Mouse (Mus musculus) neutrophil, adult 5-6 weeks (primary cell): Measurements from ENCODE around the gene Tmem168. TPM values are rescaled to one million over a fixed set of nuclear protein-coding genes. Genes with fewer than 3 reads are reported as not detected.

Experiments used
- ATAC-seq: fragments of 151-379, 151-347 bp; 2 replicates; pipeline ENCODE4 v1.8.0; 2017; ENCODE audit warnings: mild to moderate bottlenecking, moderate TSS enrichment; ENCODE audit not compliant: insufficient number of reproducible peaks, poor library complexity, low FRiP score, severe bottlenecking; ENCODE audit errors: extremely low read depth
- total RNA-seq: library from RNA; stranded (forward); fragments of 200-1000 nt; gene quantifications from 2 replicates; pipeline ENCODE4 v1.2.3, GENCODE M21; 2017

The Tmem168 gene
- 55.0 and 57.0 TPM in 2 replicates for total RNA-seq

DNA sequence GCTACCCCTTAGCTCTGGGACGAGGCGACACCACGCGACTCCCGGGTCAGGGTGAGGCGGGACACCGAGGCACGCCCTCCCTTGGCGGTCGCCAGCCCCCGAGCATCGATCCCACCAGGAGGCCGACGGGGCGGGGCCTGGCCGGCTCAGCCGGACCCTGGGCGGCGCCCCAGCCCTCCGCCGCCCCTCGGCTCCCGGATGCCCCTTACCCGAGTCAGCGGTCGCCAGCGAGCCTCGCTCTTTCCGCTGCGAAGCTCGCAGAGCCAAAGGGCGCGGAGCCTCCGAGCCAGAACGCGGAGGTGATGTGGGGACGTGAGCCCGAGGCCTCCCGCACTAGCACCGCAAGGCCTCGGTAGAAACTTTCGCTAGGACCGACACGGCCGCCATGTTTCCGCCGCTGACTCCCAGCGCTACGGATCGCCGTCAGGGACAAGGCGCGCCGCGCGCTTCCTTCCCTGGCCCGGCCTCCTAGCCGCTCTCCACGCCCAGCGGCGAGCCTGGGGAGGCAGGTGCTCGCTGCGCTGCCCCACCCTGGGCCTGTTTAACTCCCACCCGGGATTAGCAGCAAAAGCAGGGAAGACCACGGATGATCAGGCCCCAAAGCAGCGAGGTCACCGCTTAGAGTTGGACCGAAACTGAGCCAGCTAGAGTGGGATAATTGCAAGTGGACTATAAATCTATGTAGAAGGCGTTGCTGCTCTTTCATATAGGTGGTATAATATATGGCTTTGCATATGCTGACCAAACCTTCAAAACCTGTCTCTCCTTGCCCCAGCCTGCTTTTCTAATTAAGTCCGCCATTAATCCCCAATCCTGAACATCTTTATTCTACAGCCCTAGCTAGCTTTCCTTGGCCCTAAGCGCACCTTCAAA is at the start of gene Tmem168:
Gene Tmem168, minus strand, starts transcription at position 480 of the 873 bp plus-strand sequence.
- ATAC-seq, result peak; percentile 91

DNA sequence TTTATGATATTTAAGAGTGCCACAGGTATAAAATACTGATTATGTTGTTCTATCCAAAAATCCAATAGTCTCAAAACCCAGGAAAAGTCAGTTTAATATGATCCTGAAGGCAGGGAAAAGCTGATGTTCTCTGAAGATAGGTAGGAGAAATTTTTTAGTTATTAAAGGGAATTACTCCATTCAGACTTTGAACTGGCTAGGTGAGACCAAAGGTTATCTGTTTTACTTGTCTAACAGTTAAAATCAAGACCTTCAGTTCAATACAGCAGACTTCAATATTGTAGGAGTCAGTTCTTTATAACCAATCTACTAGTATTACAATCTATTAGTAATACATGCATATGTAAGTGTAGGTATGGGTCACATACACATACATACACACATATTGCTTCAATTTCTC is 46.2 kb upstream of the Tmem168 start:
- no peak for ATAC-seq

DNA sequence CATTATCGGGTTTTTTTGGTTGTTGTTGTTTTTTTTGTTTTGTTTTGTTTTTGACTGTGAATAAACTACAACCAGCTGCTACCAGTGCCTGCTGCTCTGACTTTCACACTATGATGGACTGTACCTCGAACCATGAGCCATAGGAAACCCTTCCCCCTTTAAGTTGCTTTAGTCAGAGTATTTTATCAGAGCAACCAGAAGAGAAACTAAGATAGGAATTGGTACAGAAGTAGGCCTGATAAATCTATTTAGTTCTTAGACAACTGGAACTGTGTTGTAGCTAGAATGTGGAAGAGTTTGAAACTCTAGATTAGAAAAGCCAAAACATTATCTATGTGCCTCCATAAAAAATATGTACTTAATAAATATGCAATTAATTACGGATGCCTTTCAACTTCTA is 44.4 kb upstream of the Tmem168 start:
- no peak for ATAC-seq

DNA sequence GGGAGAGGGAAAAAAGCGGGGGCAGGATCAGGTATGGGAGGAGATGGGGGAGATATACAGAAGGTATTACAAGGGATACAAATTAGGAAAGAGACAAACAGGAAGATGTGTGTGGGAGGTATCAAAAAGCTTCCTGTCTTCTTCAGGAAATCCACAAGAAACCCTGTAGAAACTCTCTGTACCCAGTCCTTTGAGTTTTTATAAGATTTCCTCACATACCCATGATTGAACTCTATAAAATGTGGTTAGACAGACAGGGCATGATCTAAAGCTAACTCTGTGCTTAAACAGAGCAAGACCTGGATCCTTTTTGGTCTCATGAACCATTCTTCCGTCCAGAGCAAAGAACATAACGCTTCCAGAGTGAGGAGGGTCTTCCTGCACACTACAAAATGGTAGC is 43.0 kb upstream of the Tmem168 start:
- no peak for ATAC-seq

DNA sequence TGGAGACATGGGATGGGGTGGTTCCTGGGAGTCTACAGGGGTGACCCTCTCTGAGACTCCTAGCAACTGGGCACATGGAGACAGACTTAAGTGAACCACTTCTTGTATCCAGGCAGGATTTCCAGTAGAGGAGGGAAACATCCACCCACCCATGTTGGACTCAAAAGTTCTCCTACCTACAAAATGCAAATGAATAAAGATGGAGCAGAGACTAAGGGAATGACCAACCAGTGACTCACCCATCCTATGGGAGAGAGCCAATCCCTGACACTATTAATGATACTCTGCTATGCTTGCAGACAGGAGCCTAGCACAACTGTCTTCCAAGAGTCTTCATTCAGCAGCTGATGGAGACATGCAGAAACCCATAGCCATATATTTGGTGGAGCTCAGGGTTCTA is 40.4 kb upstream of the Tmem168 start:
- ATAC-seq, result no peak

DNA sequence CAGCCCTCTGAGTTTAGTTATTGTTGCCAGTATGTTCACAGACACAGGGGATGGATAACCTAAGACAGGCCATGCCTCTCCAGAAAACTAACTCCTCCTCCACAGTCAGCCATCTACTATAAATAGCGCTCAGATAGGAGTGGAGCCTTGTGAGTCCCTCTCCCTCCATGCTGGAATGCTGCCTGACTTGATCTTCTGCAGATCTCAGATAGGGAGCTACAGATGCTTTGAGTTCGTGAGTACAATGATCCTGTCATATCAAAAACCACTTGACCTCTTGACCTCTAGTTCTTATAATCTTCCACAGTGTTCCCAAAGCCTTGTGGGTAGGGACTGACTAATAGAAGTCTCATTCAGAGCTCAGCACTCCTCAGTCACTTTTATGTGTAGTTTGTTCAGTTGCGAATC is 28.7 kb upstream of the Tmem168 start:
- no peak for ATAC-seq

DNA sequence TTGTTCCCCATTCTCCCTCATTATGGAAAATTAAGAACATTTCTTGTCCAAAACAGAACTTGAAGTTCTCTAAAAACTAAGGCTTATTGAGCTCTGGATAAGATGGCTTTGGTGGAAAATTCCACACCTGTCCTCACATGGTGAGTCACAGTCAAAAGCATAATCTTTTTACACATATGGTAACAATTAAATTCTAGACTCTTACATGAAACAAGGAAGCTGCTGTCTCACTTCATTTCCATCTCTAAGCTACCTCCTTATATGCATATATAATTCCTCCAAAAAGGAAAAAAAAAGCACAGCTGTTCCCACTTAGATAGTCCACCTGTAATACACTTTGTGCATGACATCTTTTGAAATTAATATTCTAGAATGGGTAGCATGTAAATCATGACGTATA is 24.7 kb upstream of the Tmem168 start:
- no peak for ATAC-seq

DNA sequence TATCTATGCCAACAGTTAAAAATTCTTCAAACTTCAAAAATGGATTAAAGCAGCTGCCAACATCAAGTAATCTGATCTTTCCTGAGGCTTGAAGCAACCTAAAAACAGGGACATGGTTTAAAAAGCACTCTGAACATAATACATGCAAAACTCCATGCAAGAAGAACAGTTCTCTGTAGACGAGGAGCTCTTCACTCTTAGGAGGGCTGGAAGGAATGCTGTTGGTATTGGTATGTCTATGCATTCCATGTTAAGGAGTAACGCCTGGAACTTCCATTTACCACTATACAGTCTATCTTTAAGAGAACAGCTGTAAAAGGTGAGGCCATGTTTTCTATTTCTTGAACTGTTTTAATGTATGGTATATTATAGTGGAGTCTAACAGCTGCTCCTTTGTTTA is 22.7 kb upstream of the Tmem168 start:
- no peak for ATAC-seq

DNA sequence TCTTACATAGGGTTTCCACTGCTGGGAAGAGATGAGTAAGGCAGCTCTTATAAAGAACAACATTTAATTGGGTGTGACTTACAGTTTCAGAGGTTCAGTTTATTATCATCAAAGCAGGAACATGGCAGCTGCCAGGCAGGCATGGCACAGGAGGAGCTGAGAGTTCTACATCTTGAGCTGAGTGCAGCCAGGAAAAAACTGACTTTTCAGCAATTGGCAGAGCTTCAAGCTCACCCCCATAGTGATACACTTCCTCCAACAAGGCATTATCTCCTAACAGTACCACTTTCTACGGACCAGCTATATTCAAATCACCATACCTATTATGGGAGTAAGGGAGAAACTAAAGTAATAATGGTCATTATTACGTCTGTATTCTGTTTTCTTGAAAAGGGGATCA is 11.7 kb upstream of the Tmem168 start:
- ATAC-seq, result no peak

DNA sequence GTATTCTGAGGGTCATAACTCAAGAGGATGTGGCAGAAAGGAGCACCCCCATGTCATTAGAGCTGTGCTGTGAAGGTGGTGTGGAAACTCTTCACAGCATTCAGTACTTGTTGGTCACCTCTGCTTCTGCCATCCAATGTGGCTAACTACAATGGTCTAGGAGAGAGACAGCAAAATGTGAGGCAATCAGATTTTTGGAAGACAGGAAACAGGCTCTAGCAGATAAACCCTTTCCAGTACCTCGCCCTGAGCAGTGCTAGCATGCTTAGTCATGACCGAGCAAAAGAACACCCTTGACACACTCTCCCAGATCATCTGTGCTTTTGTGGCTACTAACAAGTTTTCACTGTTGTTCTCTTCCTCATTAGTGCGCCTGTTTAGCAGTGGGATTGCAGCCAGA is 9.2 kb upstream of the Tmem168 start:
- ATAC-seq, result no peak

DNA sequence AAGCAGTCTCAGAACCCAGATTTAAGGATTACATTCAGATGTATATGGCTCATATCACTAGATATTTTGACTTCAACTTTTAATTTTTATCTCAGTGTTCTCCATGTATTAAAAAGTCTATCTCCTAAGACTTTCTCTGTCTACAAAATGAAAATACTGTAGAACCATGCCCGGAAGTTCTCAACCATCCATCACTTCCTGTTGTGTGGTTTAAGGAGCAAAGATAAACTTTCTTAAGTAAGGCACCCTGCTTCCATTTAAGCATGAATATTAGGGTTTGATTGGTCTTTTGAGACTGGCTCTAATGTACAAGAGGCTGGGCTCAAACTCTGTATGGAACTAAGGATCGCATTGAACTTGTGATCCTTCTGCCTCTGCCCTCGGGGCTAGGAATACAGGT is 6.7 kb upstream of the Tmem168 start:
- no peak for ATAC-seq

DNA sequence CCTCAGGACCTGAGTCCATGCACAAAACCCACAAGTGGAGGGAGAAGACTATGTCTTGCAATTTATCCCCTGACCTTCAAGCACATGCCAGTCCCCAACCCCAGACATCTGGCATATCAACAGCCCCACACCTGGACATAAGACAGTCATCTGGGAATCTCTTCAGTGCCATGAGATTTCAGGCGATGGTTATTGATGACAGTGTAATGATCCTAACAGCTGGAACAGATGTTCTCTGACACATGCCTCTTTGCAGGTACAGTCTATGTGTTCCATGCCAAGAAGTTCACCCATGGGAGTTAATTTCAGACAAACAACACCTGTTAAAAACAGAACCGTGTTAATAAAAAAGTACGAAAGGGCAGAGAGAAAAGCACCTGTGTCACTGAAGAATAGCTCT is 5.8 kb upstream of the Tmem168 start:
- no peak for ATAC-seq

DNA sequence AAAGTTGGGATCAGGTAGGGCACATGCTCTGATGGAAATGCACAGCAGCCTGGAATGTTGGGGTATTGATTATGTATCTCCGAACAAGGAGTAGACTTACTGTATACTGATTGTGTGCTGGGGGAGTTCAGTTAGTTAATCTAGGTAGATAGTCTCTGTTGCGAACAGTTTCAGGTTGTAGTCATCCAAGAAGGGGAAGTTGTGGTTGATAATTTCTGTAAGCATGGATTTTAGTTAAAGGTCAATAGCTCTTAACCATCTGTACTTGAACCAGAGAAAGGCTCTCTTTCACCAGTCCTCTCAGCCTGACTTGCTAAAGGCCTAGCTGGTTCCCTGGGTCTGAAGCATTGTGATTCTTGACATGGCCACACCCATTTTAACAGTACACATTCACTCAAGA is 3.0 kb upstream of the Tmem168 start:
- ATAC-seq, result peak; percentile 31; the same call in 1 of the 2 replicates

DNA sequence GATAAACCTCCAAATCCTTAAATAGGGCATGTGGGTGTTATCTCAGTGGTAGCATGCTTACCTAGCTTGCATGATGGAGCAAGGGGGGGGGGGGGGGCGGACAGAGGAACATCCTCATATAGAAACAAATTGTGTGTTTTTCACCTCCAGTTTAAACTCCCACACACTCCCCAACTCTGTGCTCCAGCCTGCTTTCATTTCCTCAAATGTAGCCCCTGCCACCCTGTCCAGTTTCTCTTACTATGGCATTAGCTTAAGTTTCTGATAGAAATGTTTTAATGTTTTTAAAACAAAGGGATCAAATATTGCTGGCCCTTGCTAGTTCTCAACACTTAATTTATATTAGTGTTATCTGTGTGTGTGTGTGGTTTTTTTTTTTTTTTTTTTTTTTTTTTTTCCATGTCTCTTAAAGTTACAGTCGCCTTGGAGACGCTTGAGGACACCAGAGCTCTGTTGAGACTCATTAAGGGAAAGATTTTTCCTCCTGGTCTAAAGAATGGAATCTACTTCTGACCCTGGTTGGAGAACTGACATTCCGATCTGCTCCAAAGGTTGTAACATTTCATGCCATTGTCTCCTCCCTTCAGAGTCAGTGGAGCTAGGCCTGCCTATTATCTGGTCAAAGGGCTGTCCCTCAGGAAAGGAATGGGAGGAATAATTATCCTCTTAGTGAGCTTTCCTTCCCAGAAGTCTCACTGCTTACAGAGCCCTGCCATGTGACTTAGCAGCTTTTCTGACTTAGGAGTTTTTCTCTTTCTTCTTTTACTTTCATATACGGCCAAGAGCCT is 1.6 kb upstream of the Tmem168 start:
- peak; percentile 37; the same call in 1 of the 2 replicates for ATAC-seq

DNA sequence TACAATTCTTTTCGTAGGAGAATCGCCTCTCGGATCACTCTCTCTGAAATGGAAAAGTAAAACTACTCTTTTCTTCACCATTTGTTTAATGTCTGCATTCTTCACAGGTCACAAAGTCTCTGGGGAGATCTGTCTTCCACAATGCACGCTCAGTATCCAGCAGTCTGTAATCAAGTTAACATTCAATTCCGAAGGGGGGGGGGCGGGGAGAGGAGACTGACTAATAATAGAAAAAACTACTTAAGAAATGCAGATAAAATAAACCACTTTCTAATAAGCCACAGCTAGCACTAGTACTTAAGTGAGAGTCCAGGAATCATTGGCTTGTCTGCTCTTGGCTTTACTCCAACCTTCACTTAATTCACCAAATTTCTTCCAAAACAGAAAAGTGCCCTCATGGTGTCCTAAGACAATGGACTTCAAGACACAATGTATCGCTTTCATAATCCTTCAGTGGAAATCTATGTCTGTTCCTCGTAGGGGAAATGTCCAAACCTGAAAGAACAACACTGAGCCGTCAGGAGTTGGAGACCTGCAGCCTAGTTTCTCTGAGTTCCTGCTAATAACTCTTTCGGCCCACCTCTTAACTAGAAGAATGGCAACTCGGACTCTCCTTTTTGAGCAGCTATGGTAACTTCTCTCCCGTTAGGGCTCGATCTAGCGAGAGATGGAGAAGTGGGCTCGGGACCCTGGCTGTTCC is 829 bp downstream of the Tmem168 start:
- ATAC-seq, result no peak

DNA sequence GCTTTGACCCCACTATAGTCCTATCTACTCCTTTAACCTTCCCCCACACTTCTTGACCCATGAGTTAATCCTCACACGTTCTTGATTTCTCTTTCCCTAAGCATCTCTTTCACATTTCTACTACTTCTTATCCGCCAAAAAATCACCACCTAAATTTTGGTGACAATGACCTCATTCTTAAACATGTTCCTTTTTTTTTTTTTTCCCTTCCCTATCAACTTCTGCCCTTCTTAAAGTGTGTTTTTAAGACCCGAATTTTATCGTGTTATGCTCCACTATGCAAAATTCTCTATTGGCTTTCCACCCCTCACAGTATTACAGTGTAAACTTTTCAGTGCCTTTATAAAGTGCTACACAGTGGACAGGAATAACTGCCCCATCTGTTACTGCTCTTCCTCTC is 1.5 kb downstream of the Tmem168 start:
- no peak for ATAC-seq

DNA sequence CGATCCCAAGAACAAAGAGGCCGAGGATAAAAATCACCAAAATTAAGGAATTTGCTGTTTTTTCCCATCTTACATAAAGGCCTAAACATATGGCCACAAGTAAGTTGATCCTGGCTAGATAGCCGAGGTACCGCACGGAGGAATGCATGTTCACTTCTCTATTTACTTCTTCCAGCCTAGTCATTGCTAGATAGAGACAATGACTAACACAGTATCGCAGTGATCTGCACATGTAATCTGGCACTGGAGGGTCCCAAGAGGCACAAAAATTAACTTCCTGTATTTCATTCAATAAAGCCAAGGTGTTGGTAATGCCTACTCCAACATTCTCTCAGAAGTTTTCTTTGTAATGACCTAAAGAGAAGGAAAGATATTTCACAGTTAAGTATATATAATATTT is 4.8 kb downstream of the Tmem168 start:
- ATAC-seq, result no peak

DNA sequence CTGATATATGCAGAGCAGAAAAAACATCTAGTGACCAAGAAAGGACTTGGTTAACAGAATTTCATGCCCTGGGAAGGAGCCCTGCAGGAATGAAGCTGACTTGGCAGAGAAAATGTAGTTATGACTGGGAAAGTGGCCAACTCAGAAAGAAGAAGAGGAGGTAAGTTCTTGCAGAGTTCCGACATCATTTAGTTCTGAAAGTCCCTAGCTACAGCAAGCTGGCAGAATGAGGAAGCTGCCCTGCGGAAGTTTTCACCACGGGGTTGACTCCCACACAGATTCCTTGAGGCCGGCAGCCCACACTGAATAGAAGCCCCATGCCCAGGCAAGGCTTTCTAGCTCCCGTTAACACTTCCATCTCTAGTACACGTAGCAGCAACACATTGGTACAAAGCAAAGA is 6.3 kb downstream of the Tmem168 start:
- peak; percentile 98 for ATAC-seq

DNA sequence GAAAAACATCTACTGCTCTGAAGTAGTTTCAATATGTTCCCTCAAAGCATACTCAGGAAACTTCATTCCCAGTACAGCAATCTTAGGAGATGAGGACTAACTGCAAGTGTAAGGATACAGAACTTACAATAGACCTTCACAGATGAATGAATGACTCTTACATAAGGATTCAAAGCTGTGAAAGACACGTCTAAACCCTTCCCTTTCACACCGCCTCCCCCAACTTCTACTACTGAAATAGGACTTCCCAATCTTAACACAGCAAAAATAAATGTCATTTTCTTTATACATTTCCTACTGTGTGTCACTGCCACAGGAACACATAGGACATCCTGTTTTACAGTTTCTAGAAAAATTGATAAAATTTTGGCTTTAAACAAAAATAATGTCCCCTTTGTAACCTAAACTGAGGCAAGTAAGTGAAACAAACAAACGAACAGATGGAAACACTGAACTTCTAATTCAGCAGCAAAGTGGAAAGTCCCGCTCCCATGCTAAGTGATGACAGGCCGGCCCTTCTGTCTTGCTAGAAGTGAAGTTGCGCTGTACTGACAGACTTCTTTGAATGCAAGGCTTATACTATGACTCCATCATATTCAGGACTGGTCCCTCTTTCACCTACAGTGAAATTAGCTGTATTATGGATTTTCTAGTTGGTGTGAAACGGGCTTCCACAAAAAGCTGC is 9.5 kb downstream of the Tmem168 start:
- ATAC-seq, result no peak
